Mouse (Mus musculus) bone marrow macrophage, adult 2 months (primary cell): ENCODE data around the gene Galnt17.

Experiments
- CTCF ChIP-seq: IDR thresholded peaks from 2 replicates; pipeline ENCODE4 v1.5.1; 2012; ENCODE audit warnings: low read depth, mild to moderate bottlenecking, low read length, moderate library complexity
- POLR2A ChIP-seq: IDR thresholded peaks from 2 replicates; pipeline ENCODE4 v1.6.1; 2012; ENCODE audit warnings: mild to moderate bottlenecking, low read depth, low read length, borderline replicate concordance

GRCm38 (mm10) chr5:131074295-131074694 is 234.0 kb downstream of the Galnt17 start:
- TF ChIP-seq CTCF: no peak
- TF ChIP-seq POLR2A: no peak
